Comparison of ENCODE assay signal across 23 mouse cellular contexts in the genomic region with DNA sequence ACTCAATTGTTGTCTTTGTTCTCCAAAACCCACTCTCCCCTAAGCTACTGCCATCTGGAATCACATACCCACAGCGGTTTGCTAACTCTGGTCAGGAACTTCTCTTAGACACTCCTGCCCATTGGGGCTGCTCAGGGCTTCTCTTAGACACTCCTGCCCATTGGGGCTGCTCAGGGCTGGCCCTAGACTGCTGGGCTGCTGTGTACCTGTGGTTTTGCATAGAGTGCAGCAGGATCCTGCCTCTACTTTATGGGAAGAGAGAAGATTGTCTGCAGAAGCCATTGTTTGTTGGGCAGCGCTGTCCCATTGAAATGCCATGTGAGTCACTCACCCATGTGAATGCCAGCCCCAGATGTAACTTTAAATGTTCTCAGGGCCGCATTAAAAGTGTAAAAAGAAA. TPM values are rescaled to one million over a fixed set of nuclear protein-coding genes. Genes with fewer than 3 reads are reported as not detected.
DNase-seq lines count a peak whose midpoint lies in the region; ATAC-seq and TF ChIP-seq lines count a peak whose summit lies in the region.
"Had no signal": no experiment of that assay in that cellular context is flagged by ENCODE, and none has a peak within 500 bp of the region (broad histone marks: within the 10 kb centered on the region; RNA-seq: fewer than 3 reads in every experiment).

No protein-coding gene starts in this region.

- no peak overlapping the region for H3K9ac ChIP-seq in heart, embryonic 16.5 days (ENCODE audit: low read length)
- no peak overlapping the region for H3K9ac ChIP-seq in heart, adult 2 months (ENCODE audit: low read depth, low read length)
- H3K9ac ChIP-seq: embryonic facial prominence, embryonic 13.5 days; embryonic facial prominence, embryonic 15.5 days; forebrain, embryonic 12.5 days had no signal

- no peaks in the 10 kb centered on the region for H3K9me3 ChIP-seq in heart, embryonic 16.5 days (replicated peaks; ENCODE audit: control insufficient read depth, low read length)
- H3K9me3 ChIP-seq in megakaryocyte, embryonic 14.5 days, result no peaks in the 10 kb centered on the region
- H3K9me3 ChIP-seq: embryonic facial prominence, embryonic 13.5 days; embryonic facial prominence, embryonic 15.5 days; forebrain, embryonic 10.5 days; forebrain, embryonic 12.5 days had no signal

- TF ChIP-seq CTCF in heart, adult 2 months (IDR thresholded peaks at IDR 0.05), result no peak

- peak; percentile 55 for DNase-seq in adrenal gland, adult 2 months
- no peak for DNase-seq in adrenal gland, postnatal 25 days
- no peak for DNase-seq in heart, adult 2 months
- peak; percentile 11 for DNase-seq in thymus, postnatal 0 days (ENCODE audit: low spot score)
- no peak for DNase-seq in thymus, adult 18-20 months
- DNase-seq: adrenal gland, postnatal 10 days; cerebellum, adult 11 months; cerebellum, adult 18-20 months; cerebellum, adult 8-10 months; cerebellum, adult 9-11 months; cerebellum, postnatal 14 days; cerebellum, postnatal 36 days; embryo, embryonic 11 days had no signal

- intact Hi-C loops in heart, adult 2 months (cut with DNase I), result no loop called here

- peak; percentile 16; the same call in 1 of the 2 replicates for ATAC-seq in heart, embryonic 16.5 days (replicated peaks; ENCODE audit: extremely low read depth, insufficient read depth, low FRiP score)
- no peak for ATAC-seq in megakaryocyte, adult 5-6 weeks (ENCODE audit: poor library complexity, severe bottlenecking)
- ATAC-seq: forebrain, embryonic 14.5 days; forebrain, embryonic 16.5 days had no signal

- TF ChIP-seq POLR2A in heart, adult 2 months (IDR thresholded peaks at IDR 0.05; ENCODE audit: insufficient read depth, low read depth, low read length), result no peak

- H3K27ac ChIP-seq in heart, embryonic 16.5 days (ENCODE audit: low read length), result no peak overlapping the region
- no peak overlapping the region for H3K27ac ChIP-seq in heart, adult 2 months
- H3K27ac ChIP-seq: embryonic facial prominence, embryonic 13.5 days; embryonic facial prominence, embryonic 15.5 days; forebrain, embryonic 10.5 days; forebrain, embryonic 12.5 days had no signal

- TF ChIP-seq EP300 in heart, adult 2 months (IDR thresholded peaks at IDR 0.05; ENCODE audit: insufficient read depth, low read depth, low read length), result no peak

- H3K4me2 ChIP-seq in heart, embryonic 16.5 days (ENCODE audit: low read depth, low read length), result no peak overlapping the region
- H3K4me2 ChIP-seq: embryonic facial prominence, embryonic 13.5 days; embryonic facial prominence, embryonic 15.5 days; forebrain, embryonic 12.5 days had no signal

- H3K4me3 ChIP-seq in heart, embryonic 16.5 days (ENCODE audit: low read length), result no peak overlapping the region
- no peak overlapping the region for H3K4me3 ChIP-seq in heart, adult 2 months
- H3K4me3 ChIP-seq in megakaryocyte, embryonic 14.5 days (replicated peaks), result peak overlapping the region; percentile 76
- H3K4me3 ChIP-seq: embryonic facial prominence, embryonic 13.5 days; embryonic facial prominence, embryonic 15.5 days; erythroblast, embryonic 14.5 days; forebrain, embryonic 10.5 days; forebrain, embryonic 12.5 days had no signal

- H3K4me1 ChIP-seq in heart, embryonic 16.5 days (ENCODE audit: control insufficient read depth, insufficient read depth, low read length), result peaks cover 40% of the 10 kb centered on the region
- peaks cover 10% of the 10 kb centered on the region for H3K4me1 ChIP-seq in heart, adult 2 months (ENCODE audit: control insufficient read depth, insufficient read depth, low read length)
- peaks cover 97% of the 10 kb centered on the region for H3K4me1 ChIP-seq in megakaryocyte, embryonic 14.5 days

- peaks cover 22% of the 10 kb centered on the region for H3K79me2 ChIP-seq in heart, adult 2 months (replicated peaks; ENCODE audit: control insufficient read depth, insufficient read depth, low read length)

- no peaks in the 10 kb centered on the region for H3K36me3 ChIP-seq in heart, embryonic 16.5 days (ENCODE audit: control insufficient read depth, insufficient read depth)
- peaks cover 8% of the 10 kb centered on the region for H3K36me3 ChIP-seq in heart, adult 2 months (ENCODE audit: control insufficient read depth, insufficient read depth, low read length)
- H3K36me3 ChIP-seq in megakaryocyte, embryonic 14.5 days (replicated peaks; ENCODE audit: low read length), result peaks cover 91% of the 10 kb centered on the region
- H3K36me3 ChIP-seq: embryonic facial prominence, embryonic 13.5 days; embryonic facial prominence, embryonic 15.5 days; forebrain, embryonic 12.5 days had no signal

- no peaks in the 10 kb centered on the region for H3K27me3 ChIP-seq in heart, embryonic 16.5 days (ENCODE audit: control insufficient read depth, insufficient read depth, low read length)
- H3K27me3 ChIP-seq in heart, adult 2 months (ENCODE audit: control insufficient read depth, insufficient read depth, low read length), result no peaks in the 10 kb centered on the region
- H3K27me3 ChIP-seq in megakaryocyte, embryonic 14.5 days (replicated peaks), result no peaks in the 10 kb centered on the region
- H3K27me3 ChIP-seq: embryonic facial prominence, embryonic 13.5 days; embryonic facial prominence, embryonic 15.5 days; forebrain, embryonic 12.5 days had no signal

- WGBS in heart, embryonic 16.5 days, result 81% methylated on average over 3 of the region's 3 CpGs
- 84% methylated on average over 3 of the region's 3 CpGs for WGBS in heart, adult 2 months

RNA-seq across cellular contexts. Expression of gene Nck2, which starts 9.3 kb away (rescaled TPM):
- total RNA-seq in adrenal gland, adult 2 months (2021), result 10 to 100 TPM; 25.5 to 29.4 TPM
- 30.5 and 33.4 TPM in 2 replicates for polyA plus RNA-seq in adrenal gland, adult 2 months (2012; rRNA removed)
- 33.1 and 34.5 TPM in 2 replicates for total RNA-seq in adrenal gland, postnatal 25 days (2021)
- 27.6 and 31.2 TPM in 2 replicates for polyA plus RNA-seq in heart, embryonic 16.5 days (2015; fragmentation: Nextera tagmentation; extraction: Ambion mirVana)
- total RNA-seq in heart, adult 2 months (2021), result 10 to 100 TPM; 11.9 to 15.3 TPM
- polyA plus RNA-seq in heart, adult 2 months (2012; rRNA removed), result 11.7 and 12.9 TPM in 2 replicates
- 106 and 185 TPM in 2 replicates for polyA plus RNA-seq in megakaryocyte, embryonic 14.5 days (2012; ENCODE audit: insufficient read depth, low replicate concordance)
- 2.9 and 3.0 TPM in 2 replicates for total RNA-seq in megakaryocyte, adult 5-6 weeks (2015)
- 4.5 and 5.4 TPM in 2 replicates for total RNA-seq in megakaryocyte, adult 5-6 weeks (2017)
- 85.5 and 103 TPM in 2 replicates for polyA plus RNA-seq in thymus, postnatal 0 days (2015; fragmentation: Nextera tagmentation; extraction: Ambion mirVana)

Comparison
In these comparisons a context has a peak if more than half of its experiments do, and no peak if none do; other contexts are left out.
1. DNase-seq: peak in adrenal gland, adult 2 months (single experiment) and thymus, postnatal 0 days (single experiment); none in adrenal gland, postnatal 25 days (single experiment), heart, adult 2 months (0 of 2) and thymus, adult 18-20 months (0 of 2).